In genomic region chr12:80300833-80301456, GRCm38 (mm10) we compare ENCODE assay signal across 8 mouse cellular contexts.
"Had no signal": no experiment of that assay in that cellular context is flagged by ENCODE, and none has a peak within 500 bp of the region (broad histone marks: within the 10 kb centered on the region; RNA-seq: fewer than 3 reads in every experiment).

No protein-coding gene starts in this region.

- DNase-seq: kidney, adult 8-10 months; kidney, postnatal 25 days; liver; liver, embryonic 13.5 days; liver, postnatal 0 days; midbrain, embryonic 14.5 days; retina, postnatal 1 day; thymus, postnatal 4 days had no signal
